Mouse (Mus musculus): ENCODE results near the gene 5430419D17Rik. TPM values are rescaled to one million over a fixed set of nuclear protein-coding genes. Genes with fewer than 3 reads are reported as not detected.

Gene 5430419D17Rik
- total RNA-seq (2022), result under 1 TPM in 2 of 4 experiments, not detected in 2; 0.09 to 0.10 TPM

GRCm38 (mm10) chr7:131174121-131174520, at the start of gene 5430419D17Rik:
5430419D17Rik (plus strand) TSS chr7:131174402.
- no peak for DNase-seq (ENCODE audit: low spot score in 2 of 2)

- DNase-seq (ENCODE audit: low spot score in 2 of 2), result no peak
These were observed 44.2 kb upstream of the 5430419D17Rik start for GRCm38 (mm10) chr7:131130021-131130420.

GRCm38 (mm10) chr7:131133181-131133580, 41.0 kb upstream of the 5430419D17Rik start:
- DNase-seq (ENCODE audit: low spot score in 2 of 2), result no peak

DNA sequence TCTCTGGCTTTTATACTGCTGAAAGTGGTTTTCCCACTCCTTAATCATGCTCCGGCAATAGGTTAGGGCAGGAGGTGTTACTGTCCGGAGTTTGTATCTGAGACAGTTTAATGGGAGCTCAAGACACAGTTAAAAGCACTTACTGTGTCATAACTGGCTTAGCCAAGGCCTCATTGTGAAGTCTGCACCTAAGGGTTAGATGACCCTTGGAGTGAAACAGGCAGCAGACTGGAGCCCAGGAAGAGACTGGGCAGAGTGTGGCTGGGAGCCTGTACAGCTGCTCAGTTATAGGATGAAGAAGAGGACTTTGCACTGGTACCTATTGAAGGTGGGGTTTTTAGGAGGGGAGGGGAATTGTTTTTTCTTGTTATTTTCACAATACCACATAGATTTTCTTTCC, 28.0 kb upstream of the 5430419D17Rik start, which contains the start of gene 4933402N03Rik:
Gene 4933402N03Rik (minus strand): TSS at position 101 of the 400 bp plus-strand sequence.
- DNase-seq (ENCODE audit: low spot score in 2 of 2), result no peak

DNA sequence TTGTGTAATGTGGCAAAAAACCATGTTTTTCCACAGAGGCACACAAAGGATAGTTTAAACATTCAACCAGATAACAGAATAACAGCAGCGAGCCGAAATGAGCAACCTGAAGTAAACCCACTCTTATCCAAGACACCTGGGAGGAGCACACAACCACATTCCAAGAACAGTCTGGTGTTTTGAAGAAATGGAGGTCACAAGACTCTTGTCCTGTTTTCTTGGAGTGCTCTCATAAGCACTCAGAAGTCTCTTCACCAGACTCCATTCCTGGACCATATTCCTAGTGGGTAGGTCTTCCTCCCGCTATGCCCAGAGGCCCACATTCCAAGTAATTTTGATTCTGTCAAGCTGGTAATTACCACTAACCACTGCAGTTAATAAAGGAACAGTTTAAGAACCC, 24.0 kb upstream of the 5430419D17Rik start:
- DNase-seq (ENCODE audit: low spot score in 2 of 2), result no peak

DNA sequence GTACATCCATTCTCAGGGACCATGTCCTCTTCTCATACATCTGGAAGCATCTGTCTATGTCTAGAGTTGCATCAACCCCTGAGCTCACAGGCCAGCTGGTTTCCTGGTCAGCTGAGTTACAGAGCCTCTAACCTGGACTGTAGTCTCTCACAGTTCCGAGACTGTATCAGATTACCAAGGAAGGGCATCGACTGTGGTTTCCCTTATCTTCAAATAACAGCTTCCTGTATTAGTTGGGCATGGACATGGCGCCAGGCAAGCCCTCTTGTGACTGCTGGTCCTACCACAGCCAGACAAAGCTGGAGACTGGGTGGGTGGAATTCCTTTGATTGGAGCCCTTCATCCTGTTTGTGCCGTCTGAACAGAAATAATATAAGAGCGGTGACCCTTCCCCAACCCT, 21.2 kb upstream of the 5430419D17Rik start:
- DNase-seq (ENCODE audit: low spot score in 2 of 2), result no peak

DNA sequence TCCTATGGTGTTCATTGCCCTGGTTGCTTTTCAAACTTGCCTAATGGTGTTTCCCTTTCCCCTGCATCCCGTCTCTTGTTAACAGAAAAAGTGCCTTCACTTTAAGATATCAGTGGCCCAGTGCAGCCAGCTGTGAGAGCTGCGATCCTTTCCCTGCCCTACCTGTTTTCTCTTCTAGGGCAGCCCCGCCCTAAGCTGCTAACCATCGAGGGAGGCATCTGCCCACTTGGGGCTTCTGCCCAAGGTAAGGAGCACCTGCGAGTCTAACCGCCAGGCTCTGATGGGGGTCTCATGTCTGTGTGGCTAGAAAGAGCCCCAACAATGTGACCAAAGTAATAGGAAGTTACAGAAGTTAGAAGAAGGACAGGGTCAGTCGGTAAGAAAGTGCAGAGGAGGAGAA, 12.0 kb upstream of the 5430419D17Rik start:
- DNase-seq (ENCODE audit: low spot score in 2 of 2), result no peak

GRCm38 (mm10) chr7:131167771-131168170, 6.4 kb upstream of the 5430419D17Rik start:
- no peak for DNase-seq (ENCODE audit: low spot score in 2 of 2)

DNA sequence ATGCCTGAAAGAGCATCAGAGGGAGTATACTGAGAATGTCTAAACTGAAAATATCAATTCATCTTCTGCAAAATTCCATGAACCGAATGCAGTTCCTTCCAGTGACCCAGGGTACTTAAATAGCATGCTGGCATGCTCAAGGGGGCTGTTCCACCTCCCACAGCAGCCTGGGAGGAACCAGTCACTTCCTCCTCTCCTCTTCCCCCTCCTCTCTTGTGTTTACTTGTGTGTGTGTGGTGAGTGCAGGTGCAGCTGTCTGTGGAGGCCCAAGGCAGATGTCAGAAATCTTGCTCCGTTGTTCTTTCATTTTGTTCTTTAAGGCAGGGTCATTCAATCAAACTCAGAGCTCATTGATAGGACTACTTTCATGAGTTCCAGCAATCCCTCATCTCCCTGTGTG, 5.1 kb upstream of the 5430419D17Rik start:
- DNase-seq (ENCODE audit: low spot score in 2 of 2), result no peak

- DNase-seq (ENCODE audit: low spot score in 2 of 2), result peak in 1 of 2 experiments; percentile 19
These were observed 8.5 kb downstream of the 5430419D17Rik start for GRCm38 (mm10) chr7:131182685-131183084.

DNA sequence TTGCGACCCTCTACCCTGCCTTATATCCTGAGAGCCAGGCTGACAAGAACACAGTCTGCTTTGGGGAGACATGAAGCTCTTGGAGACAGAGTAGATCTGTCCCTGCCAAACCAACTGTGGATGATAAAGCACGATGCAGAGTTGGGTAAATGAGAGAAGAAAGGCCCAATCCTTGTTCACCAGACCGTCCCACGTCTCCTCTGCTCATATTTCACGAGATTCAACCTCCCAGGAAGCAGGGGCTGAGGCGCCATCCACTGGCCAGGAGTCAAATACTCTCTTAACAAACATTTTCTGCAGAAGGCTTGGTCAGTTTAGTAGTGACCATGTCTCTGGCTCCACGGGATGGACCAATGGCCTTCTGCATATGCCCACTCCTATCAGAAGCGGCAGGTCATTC, 10.1 kb downstream of the 5430419D17Rik start:
- DNase-seq (ENCODE audit: low spot score in 2 of 2), result no peak

DNA sequence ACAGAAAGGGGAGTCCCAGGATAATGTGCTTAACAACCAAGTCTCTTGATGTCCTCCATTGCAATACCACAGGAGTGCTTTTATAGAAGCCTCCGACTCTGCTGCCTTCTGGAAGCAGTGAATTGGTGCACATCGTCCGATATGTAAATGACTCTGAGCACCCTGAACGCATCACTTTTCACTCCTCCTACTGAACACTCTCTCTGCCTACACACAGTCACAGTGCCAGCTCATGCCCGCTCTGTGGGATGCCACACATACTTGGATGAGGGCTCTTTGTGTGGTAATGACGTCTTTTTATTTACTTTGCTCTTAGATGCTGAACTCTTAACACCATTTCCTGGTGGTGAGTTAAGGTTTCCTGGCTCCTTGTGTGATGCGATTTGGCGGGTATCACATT, 12.8 kb downstream of the 5430419D17Rik start:
- DNase-seq (ENCODE audit: low spot score in 2 of 2), result peak; percentile 18 to 33

- no peak for DNase-seq (ENCODE audit: low spot score in 2 of 2)
These were observed 13.8 kb downstream of the 5430419D17Rik start for GRCm38 (mm10) chr7:131187996-131188395.

- no peak for DNase-seq (ENCODE audit: low spot score in 2 of 2)
These were observed 48.9 kb downstream of the 5430419D17Rik start for GRCm38 (mm10) chr7:131223086-131223485.

GRCm38 (mm10) chr7:131236091-131236490, 61.9 kb downstream of the 5430419D17Rik start:
- no peak for DNase-seq (ENCODE audit: low spot score in 2 of 2)

GRCm38 (mm10) chr7:131244993-131245392, 70.8 kb downstream of the 5430419D17Rik start:
- no peak for DNase-seq (ENCODE audit: low spot score in 2 of 2)

GRCm38 (mm10) chr7:131256841-131257240, 82.6 kb downstream of the 5430419D17Rik start:
- no peak for DNase-seq (ENCODE audit: low spot score in 2 of 2)

- DNase-seq (ENCODE audit: low spot score in 2 of 2), result no peak
These were observed 83.1 kb downstream of the 5430419D17Rik start for GRCm38 (mm10) chr7:131257309-131257708.

DNA sequence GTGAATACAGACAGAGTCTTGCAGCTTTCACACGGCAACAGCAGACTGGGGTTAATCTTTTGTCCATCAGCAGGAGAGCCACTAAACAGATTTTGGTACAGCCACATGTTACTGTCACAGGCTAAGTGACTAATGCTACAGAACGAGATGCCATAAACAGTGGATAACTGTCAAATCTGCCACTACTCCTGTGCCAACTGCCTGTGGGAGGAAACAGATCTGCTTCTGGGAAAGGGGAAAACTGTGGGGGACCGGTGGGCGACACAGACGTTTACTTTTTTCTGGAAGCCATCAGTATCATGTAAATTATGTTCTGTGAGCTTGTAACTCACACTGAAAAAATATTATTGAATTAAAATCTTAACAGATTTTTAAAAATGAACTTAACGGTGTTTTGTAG, 86.7 kb downstream of the 5430419D17Rik start:
- peak; percentile 69 to 72 for DNase-seq (ENCODE audit: low spot score in 2 of 2)

DNA sequence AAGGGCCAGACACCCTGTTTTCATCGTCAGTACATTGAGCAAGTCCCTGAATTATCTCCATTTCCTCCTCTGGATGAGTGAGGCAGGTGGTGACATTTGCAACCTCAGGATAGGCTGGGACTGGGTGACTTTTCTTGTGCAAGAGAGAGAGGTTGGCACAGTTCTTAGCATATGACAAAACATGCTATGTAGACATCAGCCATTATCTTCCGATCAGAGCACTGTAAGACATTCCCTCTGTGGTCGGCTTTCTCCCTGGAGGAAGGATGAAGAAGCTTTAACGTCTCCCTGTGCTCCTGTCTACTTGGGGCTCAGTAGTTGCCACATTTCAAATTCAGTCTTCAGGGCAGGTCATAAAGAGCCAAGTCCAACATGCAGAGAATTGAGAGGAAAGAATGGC, 90.0 kb downstream of the 5430419D17Rik start:
- DNase-seq (ENCODE audit: low spot score in 2 of 2), result no peak

DNA sequence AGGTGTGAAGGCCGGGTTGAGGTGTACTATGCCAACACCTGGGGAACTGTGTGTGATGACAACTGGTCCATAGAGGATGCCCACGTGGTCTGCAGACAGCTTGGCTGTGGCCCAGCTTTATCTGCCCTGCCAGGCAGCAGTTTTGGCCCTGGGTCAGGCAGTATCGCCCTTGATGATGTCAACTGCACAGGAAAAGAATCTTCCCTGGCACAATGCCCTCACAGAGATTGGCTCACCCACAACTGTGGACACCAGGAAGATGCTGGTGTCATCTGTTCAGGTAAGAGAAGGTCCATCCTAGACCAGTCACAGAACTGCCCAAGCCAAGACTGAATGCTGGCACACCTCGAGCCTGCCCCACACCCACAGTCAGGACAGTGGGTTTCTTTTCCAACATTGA, 91.6 kb downstream of the 5430419D17Rik start:
- no peak for DNase-seq (ENCODE audit: low spot score in 2 of 2)

GRCm38 (mm10) chr7:131297151-131297550, 122.9 kb downstream of the 5430419D17Rik start:
- no peak for DNase-seq (ENCODE audit: low spot score in 2 of 2)

GRCm38 (mm10) chr7:131303340-131303739, 129.1 kb downstream of the 5430419D17Rik start:
- no peak for DNase-seq (ENCODE audit: low spot score in 2 of 2)

GRCm38 (mm10) chr7:131306733-131307132, 132.5 kb downstream of the 5430419D17Rik start:
- DNase-seq (ENCODE audit: low spot score in 2 of 2), result no peak

Data from layer of hippocampus, adult 8-10 months (tissue).